Mouse (Mus musculus): Measurements from ENCODE around the gene Hmg20a. TPM values are rescaled to one million over a fixed set of nuclear protein-coding genes. Genes with fewer than 3 reads are reported as not detected.

Hmg20a gene
- 13.2 and 16.7 TPM in 2 replicates for polyA plus RNA-seq (2015; fragmentation: Nextera tagmentation; extraction: Ambion mirVana)

DNA sequence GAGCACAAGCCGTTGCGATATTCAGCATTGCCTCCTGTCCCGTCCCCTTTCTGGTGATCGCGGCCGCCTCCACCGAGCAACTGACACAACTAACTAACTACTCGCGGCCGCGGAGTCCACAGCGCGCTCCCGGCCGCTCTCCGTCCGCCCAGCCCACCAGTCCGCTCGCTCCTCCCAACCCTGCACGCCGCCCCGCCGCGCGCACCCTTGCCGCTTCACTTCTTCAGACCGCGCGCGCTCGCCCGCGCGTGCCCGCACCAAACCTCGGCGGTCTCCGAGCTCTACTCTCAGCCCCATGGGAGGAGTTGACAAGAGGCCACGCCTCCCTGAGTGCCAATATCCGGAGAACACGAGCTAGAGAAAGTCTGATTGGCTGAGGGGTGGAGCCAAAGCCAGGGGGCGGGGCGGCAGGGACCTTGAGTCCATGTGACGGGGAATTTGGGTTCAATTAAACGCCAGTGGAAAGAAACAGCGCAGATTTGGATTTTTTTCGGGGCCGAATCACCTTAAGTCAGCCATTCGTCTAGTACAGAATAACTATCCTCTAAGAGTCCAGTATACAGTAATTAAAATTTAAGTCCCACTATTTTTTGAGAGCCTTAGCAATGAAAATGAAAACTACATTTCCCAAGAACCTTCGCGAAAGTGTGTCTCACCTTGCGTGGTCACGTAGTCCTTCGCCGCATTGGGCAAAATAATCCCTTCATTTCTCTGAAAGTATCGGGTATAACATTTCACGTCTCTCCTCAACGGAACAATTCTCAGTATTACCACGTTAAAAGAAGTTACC, at the start of gene Hmg20a, which contains the start of gene Peak1:
Gene Hmg20a (plus strand): TSS at position 662 of the 790 bp plus-strand sequence.
Gene Peak1 (minus strand): TSS at position 120 of the 790 bp plus-strand sequence.
- under 1% methylated on average over 59 of the region's 59 CpGs for WGBS (ENCODE audit: insufficient replicate concordance)
- Histone ChIP-seq H3K27ac (peak within 1 kb of the TSS; percentile 86), H3K36me3 (no peaks in the 10 kb centered on the region), H3K27me3 (no peaks in the 10 kb centered on the region), H3K9me3 (replicated peaks) (no peaks in the 10 kb centered on the region), H3K4me1 (replicated peaks) (peaks cover 49% of the 10 kb centered on the region), H3K9ac (peak within 1 kb of the TSS; percentile 89), H3K4me3 (replicated peaks) (peak within 1 kb of the TSS; percentile 84), H3K4me2 (peak within 1 kb of the TSS; percentile 98)
- DNase-seq (peak; percentile 100), ATAC-seq (ENCODE audit: low read depth) (peak; percentile 94)

DNA sequence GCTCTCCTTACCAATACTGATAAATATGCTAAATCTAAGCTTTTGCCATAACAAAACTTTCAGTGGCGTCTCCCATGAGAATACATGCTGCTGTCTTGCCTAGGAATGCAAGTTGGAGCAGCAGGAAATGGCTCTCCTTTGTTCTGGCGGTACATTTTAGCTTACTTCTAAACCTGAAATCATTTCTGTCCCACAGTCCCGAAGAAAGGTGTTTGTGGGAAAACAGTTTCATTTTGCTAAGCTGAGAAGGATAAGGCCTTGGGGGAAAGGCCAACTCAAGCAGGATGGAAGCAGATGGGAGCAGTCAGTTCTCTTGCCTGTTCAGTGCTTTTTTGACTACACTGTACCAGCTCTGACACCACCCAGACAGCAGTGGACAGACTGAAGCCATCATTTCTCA, 49.6 kb upstream of the Hmg20a start:
- no peak overlapping the region for H3K27ac ChIP-seq
- 65% methylated on average over 3 of the region's 3 CpGs for WGBS (ENCODE audit: insufficient replicate concordance)
- H3K9ac ChIP-seq = no peak overlapping the region
- no peak overlapping the region for H3K4me3 ChIP-seq (replicated peaks)
- H3K36me3 ChIP-seq = no peaks in the 10 kb centered on the region
- no peak for ATAC-seq (ENCODE audit: low read depth)
- no peaks in the 10 kb centered on the region; the same call in 1 of the 2 replicates for H3K4me1 ChIP-seq (replicated peaks)
- no peaks in the 10 kb centered on the region for H3K9me3 ChIP-seq (replicated peaks)
- H3K4me2 ChIP-seq = no peak overlapping the region
- H3K27me3 ChIP-seq = no peaks in the 10 kb centered on the region
- DNase-seq = no peak

DNA sequence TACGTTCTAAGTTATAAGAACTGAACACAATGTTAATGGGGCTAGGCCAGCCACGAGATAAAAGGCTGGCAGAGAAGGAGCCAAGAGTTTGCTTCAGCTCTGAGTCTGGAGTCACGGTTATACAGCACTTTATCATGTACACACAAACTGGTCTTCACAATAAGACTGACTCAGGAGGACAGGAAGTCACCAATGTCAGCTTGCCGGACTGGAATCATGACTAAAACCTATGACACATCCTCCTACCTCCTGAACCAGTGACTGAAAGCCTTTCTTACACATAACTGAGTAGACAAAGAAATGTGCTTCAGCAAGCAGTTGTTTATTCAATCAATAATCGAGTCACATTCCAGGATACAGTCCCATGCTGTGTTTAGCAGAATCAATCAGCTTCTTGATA, 47.7 kb upstream of the Hmg20a start:
- Histone ChIP-seq H3K9ac (no peak overlapping the region), H3K4me3 (replicated peaks) (no peak overlapping the region), H3K4me1 (replicated peaks) (no peaks in the 10 kb centered on the region; the same call in 1 of the 2 replicates), H3K4me2 (no peak overlapping the region), H3K9me3 (replicated peaks) (no peaks in the 10 kb centered on the region), H3K36me3 (no peaks in the 10 kb centered on the region), H3K27me3 (no peaks in the 10 kb centered on the region), H3K27ac (no peak overlapping the region)
- ATAC-seq (ENCODE audit: low read depth) (no peak), DNase-seq (no peak)
- 18% methylated on average over 5 of the region's 5 CpGs for WGBS (ENCODE audit: insufficient replicate concordance)

GRCm38 (mm10) chr9:56374401-56374800, 44.0 kb upstream of the Hmg20a start:
- H3K9me3 ChIP-seq (replicated peaks) = no peaks in the 10 kb centered on the region
- 57% methylated on average over 4 of the region's 4 CpGs for WGBS (ENCODE audit: insufficient replicate concordance)
- H3K27me3 ChIP-seq = no peaks in the 10 kb centered on the region
- H3K27ac ChIP-seq = no peak overlapping the region
- H3K4me3 ChIP-seq (replicated peaks) = no peak overlapping the region
- DNase-seq (no peak), ATAC-seq (ENCODE audit: low read depth) (no peak)
- H3K4me1 ChIP-seq (replicated peaks) = no peaks in the 10 kb centered on the region; the same call in 1 of the 2 replicates
- H3K36me3 ChIP-seq = no peaks in the 10 kb centered on the region
- no peak overlapping the region for H3K4me2 ChIP-seq
- H3K9ac ChIP-seq = no peak overlapping the region

DNA sequence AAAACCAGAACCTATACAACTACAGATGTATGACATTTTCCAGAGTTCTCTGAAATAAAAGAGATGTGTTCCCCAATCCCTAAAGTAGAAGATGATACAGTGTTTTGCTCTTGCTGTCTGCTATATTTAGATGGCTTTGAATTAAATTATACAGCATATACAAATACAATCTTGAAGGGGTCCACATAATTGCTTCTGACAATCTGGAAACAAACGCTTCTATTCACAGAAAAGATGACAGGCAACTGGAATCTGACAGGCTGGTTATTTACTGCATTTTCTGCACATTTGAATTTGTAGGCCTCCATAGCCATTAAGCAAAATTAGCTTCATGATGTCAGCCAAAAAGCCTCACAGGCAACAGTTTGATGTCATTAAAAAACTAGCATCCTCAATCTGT, 35.6 kb upstream of the Hmg20a start:
- Histone ChIP-seq H3K36me3 (no peaks in the 10 kb centered on the region), H3K27ac (no peak overlapping the region), H3K4me2 (no peak overlapping the region), H3K9me3 (replicated peaks) (no peaks in the 10 kb centered on the region), H3K4me1 (replicated peaks) (no peaks in the 10 kb centered on the region), H3K9ac (no peak overlapping the region), H3K27me3 (no peaks in the 10 kb centered on the region), H3K4me3 (replicated peaks) (no peak overlapping the region)
- DNase-seq (no peak), ATAC-seq (ENCODE audit: low read depth) (no peak)
- WGBS (ENCODE audit: insufficient replicate concordance) = 58% methylated on average over 1 of the region's 1 CpGs

DNA sequence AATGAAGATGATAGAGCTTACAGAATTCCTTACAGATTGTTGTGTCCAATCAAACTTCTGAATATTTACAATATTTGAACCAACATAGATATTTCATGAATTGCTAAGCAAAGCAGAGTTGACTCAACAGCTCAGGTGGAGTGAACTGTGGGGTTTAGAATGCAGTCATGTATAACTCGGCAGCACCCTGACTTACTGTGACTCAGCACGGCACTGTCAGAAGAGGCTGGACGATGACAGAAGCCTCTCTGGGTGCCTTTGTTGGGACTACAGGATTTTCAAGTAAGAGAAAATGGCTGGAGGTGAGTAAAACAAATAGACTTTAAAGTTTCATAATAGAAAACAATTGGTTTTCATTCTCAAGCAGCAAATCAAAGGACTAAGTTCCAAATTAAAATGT, 25.6 kb upstream of the Hmg20a start:
- no peak overlapping the region for H3K4me3 ChIP-seq (replicated peaks)
- no peak overlapping the region for H3K9ac ChIP-seq
- no peak for ATAC-seq (ENCODE audit: low read depth)
- H3K36me3 ChIP-seq = no peaks in the 10 kb centered on the region
- no peaks in the 10 kb centered on the region for H3K4me1 ChIP-seq (replicated peaks)
- no peak overlapping the region for H3K27ac ChIP-seq
- H3K4me2 ChIP-seq = no peak overlapping the region
- no peak for DNase-seq
- no peaks in the 10 kb centered on the region for H3K9me3 ChIP-seq (replicated peaks)
- H3K27me3 ChIP-seq = no peaks in the 10 kb centered on the region
- 55% methylated on average over 3 of the region's 3 CpGs for WGBS (ENCODE audit: insufficient replicate concordance)

- H3K4me3 ChIP-seq (replicated peaks) = no peak overlapping the region
- H3K27ac ChIP-seq = no peak overlapping the region
- 43% methylated on average over 1 of the region's 1 CpGs for WGBS (ENCODE audit: insufficient replicate concordance)
- H3K36me3 ChIP-seq = no peaks in the 10 kb centered on the region
- ATAC-seq (ENCODE audit: low read depth) (no peak), DNase-seq (no peak)
- H3K9ac ChIP-seq = no peak overlapping the region
- no peaks in the 10 kb centered on the region for H3K27me3 ChIP-seq
- H3K9me3 ChIP-seq (replicated peaks) = no peaks in the 10 kb centered on the region
- H3K4me1 ChIP-seq (replicated peaks) = no peaks in the 10 kb centered on the region
- H3K4me2 ChIP-seq = no peak overlapping the region
Observed at GRCm38 (mm10) chr9:56396306-56396705, 22.1 kb upstream of the Hmg20a start.

- H3K27ac ChIP-seq = no peak overlapping the region
- ATAC-seq (ENCODE audit: low read depth) (no peak), DNase-seq (no peak)
- H3K27me3 ChIP-seq = no peaks in the 10 kb centered on the region
- no peak overlapping the region for H3K4me2 ChIP-seq
- 36% methylated on average over 4 of the region's 4 CpGs for WGBS (ENCODE audit: insufficient replicate concordance)
- H3K9me3 ChIP-seq (replicated peaks) = no peaks in the 10 kb centered on the region
- no peaks in the 10 kb centered on the region for H3K36me3 ChIP-seq
- peaks cover 9% of the 10 kb centered on the region; the same call in 1 of the 2 replicates for H3K4me1 ChIP-seq (replicated peaks)
- no peak overlapping the region for H3K4me3 ChIP-seq (replicated peaks)
- no peak overlapping the region for H3K9ac ChIP-seq
Observed at GRCm38 (mm10) chr9:56404619-56405018, 13.8 kb upstream of the Hmg20a start.

DNA sequence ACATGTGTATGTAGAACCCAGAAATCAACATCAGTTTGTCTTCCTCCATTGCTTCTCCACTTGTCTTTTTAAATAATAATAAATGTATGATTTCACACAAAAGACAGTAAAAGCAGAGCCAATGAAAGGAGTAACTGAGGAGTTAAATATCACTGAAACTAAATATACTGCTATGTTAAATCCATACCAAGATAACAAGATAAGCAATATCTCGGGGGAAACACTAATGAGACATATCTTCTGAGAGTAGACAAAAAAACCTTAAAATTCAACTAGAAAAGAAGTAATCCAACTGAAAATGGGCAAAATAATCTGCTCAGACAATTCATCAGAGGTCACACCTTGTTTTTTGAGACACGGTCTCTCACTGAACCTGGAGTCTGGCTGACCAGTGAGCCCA, 8.5 kb upstream of the Hmg20a start:
- DNase-seq = no peak
- H3K27me3 ChIP-seq = no peaks in the 10 kb centered on the region
- no peak overlapping the region for H3K27ac ChIP-seq
- no peak for ATAC-seq (ENCODE audit: low read depth)
- no peak overlapping the region for H3K4me2 ChIP-seq
- H3K36me3 ChIP-seq = no peaks in the 10 kb centered on the region
- H3K9ac ChIP-seq = no peak overlapping the region
- 35% methylated on average over 2 of the region's 2 CpGs for WGBS (ENCODE audit: insufficient replicate concordance)
- no peaks in the 10 kb centered on the region for H3K9me3 ChIP-seq (replicated peaks)
- peaks cover 20% of the 10 kb centered on the region for H3K4me1 ChIP-seq (replicated peaks)
- H3K4me3 ChIP-seq (replicated peaks) = no peak overlapping the region

GRCm38 (mm10) chr9:56412716-56413115, 5.7 kb upstream of the Hmg20a start:
- DNase-seq = no peak
- ATAC-seq (ENCODE audit: low read depth) = no peak
- 29% methylated on average over 1 of the region's 1 CpGs for WGBS (ENCODE audit: insufficient replicate concordance)

DNA sequence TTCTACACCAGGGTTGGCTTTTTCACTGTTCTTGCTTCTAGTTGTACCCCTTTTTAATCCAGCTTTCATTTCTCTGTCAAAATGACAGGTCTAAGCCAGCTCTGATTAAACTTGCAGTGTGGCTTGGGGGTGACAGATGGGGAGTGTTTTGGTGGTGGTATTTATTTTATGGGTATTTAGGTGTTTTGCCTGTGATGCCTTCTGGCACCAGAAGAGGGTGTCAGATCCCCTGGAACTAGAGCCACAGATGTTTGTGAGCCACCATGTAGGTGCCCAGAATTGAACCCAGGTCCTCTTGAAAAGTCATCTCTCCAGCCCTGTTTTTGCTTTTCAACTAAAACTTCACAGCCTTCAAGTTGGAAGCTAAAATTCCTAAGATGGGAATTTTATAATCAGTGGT, 4.1 kb upstream of the Hmg20a start:
- H3K4me2 ChIP-seq = no peak overlapping the region
- H3K27me3 ChIP-seq = no peaks in the 10 kb centered on the region
- ATAC-seq (ENCODE audit: low read depth) (no peak), DNase-seq (no peak)
- no peaks in the 10 kb centered on the region for H3K36me3 ChIP-seq
- peaks cover 37% of the 10 kb centered on the region for H3K4me1 ChIP-seq (replicated peaks)
- no peaks in the 10 kb centered on the region for H3K9me3 ChIP-seq (replicated peaks)
- no peak overlapping the region for H3K27ac ChIP-seq
- no peak overlapping the region for H3K4me3 ChIP-seq (replicated peaks)
- no peak overlapping the region for H3K9ac ChIP-seq

More at GRCm38 (mm10) chr9:56412716-56413115, 5.7 kb upstream of the Hmg20a start:
- Histone ChIP-seq H3K9ac (no peak overlapping the region), H3K4me3 (replicated peaks) (no peak overlapping the region), H3K36me3 (no peaks in the 10 kb centered on the region), H3K4me1 (replicated peaks) (peaks cover 35% of the 10 kb centered on the region), H3K4me2 (no peak overlapping the region), H3K27me3 (no peaks in the 10 kb centered on the region), H3K27ac (no peak overlapping the region), H3K9me3 (replicated peaks) (no peaks in the 10 kb centered on the region)

- Histone ChIP-seq H3K9me3 (replicated peaks) (no peaks in the 10 kb centered on the region), H3K4me1 (replicated peaks) (peaks cover 41% of the 10 kb centered on the region), H3K9ac (no peak overlapping the region), H3K27ac (no peak overlapping the region), H3K4me3 (replicated peaks) (no peak overlapping the region), H3K4me2 (no peak overlapping the region), H3K27me3 (no peaks in the 10 kb centered on the region), H3K36me3 (no peaks in the 10 kb centered on the region)
- DNase-seq = no peak
- no peak for ATAC-seq (ENCODE audit: low read depth)
- 67% methylated on average over 1 of the region's 1 CpGs for WGBS (ENCODE audit: insufficient replicate concordance)
Observed at GRCm38 (mm10) chr9:56415393-56415792, 3.0 kb upstream of the Hmg20a start.
